Mouse (Mus musculus): ENCODE results near the gene Slc18a3. TPM values are rescaled to one million over a fixed set of nuclear protein-coding genes. Genes with fewer than 3 reads are reported as not detected.

The Slc18a3 gene
- polyA plus RNA-seq, 1 experiment from 2014 or later, result 3.8 TPM

DNA sequence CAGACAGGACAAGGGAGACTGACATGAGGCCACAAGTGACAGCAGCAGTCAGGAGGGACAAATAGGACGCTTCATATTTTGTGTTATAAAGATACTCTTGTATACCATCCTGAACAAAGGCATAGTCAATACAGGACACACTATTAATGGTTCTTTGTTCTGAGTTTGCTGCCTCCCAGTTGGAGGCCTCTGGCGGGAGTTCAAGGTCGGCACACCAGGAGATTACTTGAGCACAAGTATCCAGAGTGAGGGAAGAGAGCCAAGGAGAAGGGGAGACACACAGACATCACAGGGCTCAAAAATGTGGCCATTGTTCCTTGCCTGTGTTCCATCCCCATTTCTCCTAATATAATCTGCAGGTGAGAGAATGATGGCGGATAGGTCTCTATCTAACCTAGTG lies 42.6 kb upstream of the Slc18a3 start:
- Histone ChIP-seq H3K27ac (replicated peaks) (no peak overlapping the region), H3K27me3 (ENCODE audit: control insufficient read depth, insufficient read depth, low read length) (no peaks in the 10 kb centered on the region), H3K4me1 (replicated peaks; ENCODE audit: control insufficient read depth, insufficient read depth) (no peaks in the 10 kb centered on the region), H3K36me3 (ENCODE audit: control insufficient read depth, insufficient read depth, low read length) (no peaks in the 10 kb centered on the region), H3K9me3 (ENCODE audit: control insufficient read depth, low read length) (no peaks in the 10 kb centered on the region), H3K4me2 (replicated peaks; ENCODE audit: low read depth) (no peak overlapping the region), H3K4me3 (ENCODE audit: low read depth, low read length) (no peak overlapping the region), H3K9ac (ENCODE audit: low read length) (no peak overlapping the region)
- 85% methylated on average over 4 of the region's 4 CpGs for WGBS
- TF ChIP-seq CTCF (IDR thresholded peaks at IDR 0.05; ENCODE audit: low read depth) (no peak), EP300 (optimal IDR thresholded peaks at IDR 0.05) (no peak)
- ATAC-seq (ENCODE audit: low FRiP score, low TSS enrichment) (no peak), DNase-seq (ENCODE audit: low spot score) (no peak)

DNA sequence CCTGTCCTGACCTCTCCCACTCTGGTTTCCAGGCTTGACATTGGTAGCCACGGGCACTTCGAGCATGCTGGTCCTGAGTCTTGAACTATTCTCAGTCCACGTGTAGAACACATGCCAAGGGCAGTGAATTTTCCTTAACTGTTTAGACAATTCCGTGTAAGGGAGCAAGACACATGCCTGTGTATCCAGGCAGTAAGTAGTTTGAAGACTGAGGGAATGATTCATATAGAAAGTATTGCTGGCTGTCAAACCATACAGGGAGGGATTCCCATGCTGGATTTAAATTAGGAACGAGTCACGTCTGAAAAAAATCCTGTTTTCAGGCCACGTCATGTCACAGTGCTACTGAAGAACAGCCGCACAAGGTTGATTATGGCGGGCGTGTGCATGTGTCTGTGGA lies 41.7 kb upstream of the Slc18a3 start:
- Histone ChIP-seq H3K4me2 (replicated peaks; ENCODE audit: low read depth) (no peak overlapping the region), H3K36me3 (ENCODE audit: control insufficient read depth, insufficient read depth, low read length) (no peaks in the 10 kb centered on the region), H3K9me3 (ENCODE audit: control insufficient read depth, low read length) (no peaks in the 10 kb centered on the region), H3K4me3 (ENCODE audit: low read depth, low read length) (no peak overlapping the region), H3K9ac (ENCODE audit: low read length) (no peak overlapping the region), H3K4me1 (replicated peaks; ENCODE audit: control insufficient read depth, insufficient read depth) (no peaks in the 10 kb centered on the region), H3K27me3 (ENCODE audit: control insufficient read depth, insufficient read depth, low read length) (no peaks in the 10 kb centered on the region), H3K27ac (replicated peaks) (no peak overlapping the region)
- TF ChIP-seq EP300 (optimal IDR thresholded peaks at IDR 0.05) (no peak), CTCF (IDR thresholded peaks at IDR 0.05; ENCODE audit: low read depth) (no peak)
- 76% methylated on average over 10 of the region's 10 CpGs for WGBS
- DNase-seq (ENCODE audit: low spot score), result no peak
- ATAC-seq (ENCODE audit: low FRiP score, low TSS enrichment), result no peak

DNA sequence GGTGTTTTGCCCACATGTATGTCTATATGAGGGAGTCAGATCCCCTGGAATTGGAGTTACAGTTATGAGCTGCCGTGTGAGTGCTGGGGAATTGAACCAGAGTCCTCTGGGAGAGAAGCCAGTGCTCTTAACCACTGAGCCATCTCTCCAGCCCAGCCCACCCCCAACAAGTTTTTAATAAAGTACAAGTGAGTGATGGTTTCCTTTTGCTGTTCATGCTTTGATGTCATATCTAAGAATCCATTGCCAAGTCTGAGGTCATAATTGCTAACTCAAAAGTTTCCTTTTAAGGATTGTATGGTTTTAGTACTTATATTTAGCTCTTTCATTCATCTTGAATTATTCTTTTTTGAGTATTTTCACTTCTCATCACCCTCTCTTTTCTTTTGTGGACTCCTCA lies 39.2 kb upstream of the Slc18a3 start:
- ATAC-seq (ENCODE audit: low FRiP score, low TSS enrichment) (no peak), DNase-seq (ENCODE audit: low spot score) (no peak)
- 67% methylated on average over 1 of the region's 1 CpGs for WGBS
- Histone ChIP-seq H3K27me3 (ENCODE audit: control insufficient read depth, insufficient read depth, low read length) (no peaks in the 10 kb centered on the region), H3K4me3 (ENCODE audit: low read depth, low read length) (no peak overlapping the region), H3K4me2 (replicated peaks; ENCODE audit: low read depth) (no peak overlapping the region), H3K9ac (ENCODE audit: low read length) (no peak overlapping the region), H3K4me1 (replicated peaks; ENCODE audit: control insufficient read depth, insufficient read depth) (no peaks in the 10 kb centered on the region), H3K36me3 (ENCODE audit: control insufficient read depth, insufficient read depth, low read length) (no peaks in the 10 kb centered on the region), H3K9me3 (ENCODE audit: control insufficient read depth, low read length) (no peaks in the 10 kb centered on the region), H3K27ac (replicated peaks) (no peak overlapping the region)
- TF ChIP-seq CTCF (IDR thresholded peaks at IDR 0.05; ENCODE audit: low read depth) (no peak), EP300 (optimal IDR thresholded peaks at IDR 0.05) (no peak)

DNA sequence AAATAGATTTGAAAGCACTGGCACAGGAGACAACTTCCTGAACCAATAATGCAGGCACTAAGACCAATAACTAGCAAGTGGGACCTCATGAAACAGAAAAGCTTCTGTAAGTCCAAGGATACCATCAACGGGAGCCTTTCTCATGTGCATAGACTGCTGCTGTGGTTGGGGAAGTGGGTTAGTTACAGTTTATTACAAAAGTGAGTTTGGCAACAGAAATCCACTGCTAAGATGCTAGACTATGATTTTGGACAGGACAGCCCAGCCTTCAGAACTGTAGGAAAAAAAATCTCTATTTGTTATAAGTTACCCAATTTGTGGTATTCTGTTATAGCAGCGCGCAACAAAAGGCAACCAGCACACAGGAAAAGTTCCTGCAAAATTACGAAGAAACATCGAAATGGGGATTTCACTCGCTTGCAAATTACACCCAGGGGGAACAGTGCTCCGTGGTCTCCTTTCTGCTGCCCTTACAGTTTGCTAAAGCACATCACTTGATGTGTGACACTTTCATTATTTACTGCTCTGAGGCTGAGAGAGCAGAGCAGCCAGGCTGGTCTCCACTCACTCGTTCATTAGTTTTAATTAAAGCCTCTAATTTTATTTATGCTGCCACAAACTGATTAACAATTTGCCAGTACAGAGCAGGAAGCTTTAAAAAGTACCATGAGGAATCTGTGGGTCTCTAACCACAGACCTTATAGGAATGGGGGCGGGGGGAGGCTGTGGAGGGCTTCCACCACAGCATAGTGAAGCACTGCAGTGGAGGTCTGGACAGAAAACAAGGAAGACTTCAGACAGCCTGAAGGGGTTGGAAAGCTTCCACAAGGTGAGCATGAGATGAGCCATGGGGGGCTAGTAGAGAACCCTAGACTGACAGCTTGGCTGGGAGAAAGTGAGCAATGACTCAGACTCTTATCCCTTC lies 38.4 kb upstream of the Slc18a3 start:
- Histone ChIP-seq H3K4me3 (ENCODE audit: low read depth, low read length) (no peak overlapping the region), H3K9me3 (ENCODE audit: control insufficient read depth, low read length) (no peaks in the 10 kb centered on the region), H3K4me2 (replicated peaks; ENCODE audit: low read depth) (no peak overlapping the region), H3K36me3 (ENCODE audit: control insufficient read depth, insufficient read depth, low read length) (no peaks in the 10 kb centered on the region), H3K27ac (replicated peaks) (no peak overlapping the region), H3K9ac (ENCODE audit: low read length) (no peak overlapping the region), H3K4me1 (replicated peaks; ENCODE audit: control insufficient read depth, insufficient read depth) (no peaks in the 10 kb centered on the region), H3K27me3 (ENCODE audit: control insufficient read depth, insufficient read depth, low read length) (no peaks in the 10 kb centered on the region)
- TF ChIP-seq EP300 (optimal IDR thresholded peaks at IDR 0.05) (no peak), CTCF (IDR thresholded peaks at IDR 0.05; ENCODE audit: low read depth) (no peak)
- ATAC-seq (ENCODE audit: low FRiP score, low TSS enrichment), result no peak
- 76% methylated on average over 9 of the region's 9 CpGs for WGBS
- no peak for DNase-seq (ENCODE audit: low spot score)

DNA sequence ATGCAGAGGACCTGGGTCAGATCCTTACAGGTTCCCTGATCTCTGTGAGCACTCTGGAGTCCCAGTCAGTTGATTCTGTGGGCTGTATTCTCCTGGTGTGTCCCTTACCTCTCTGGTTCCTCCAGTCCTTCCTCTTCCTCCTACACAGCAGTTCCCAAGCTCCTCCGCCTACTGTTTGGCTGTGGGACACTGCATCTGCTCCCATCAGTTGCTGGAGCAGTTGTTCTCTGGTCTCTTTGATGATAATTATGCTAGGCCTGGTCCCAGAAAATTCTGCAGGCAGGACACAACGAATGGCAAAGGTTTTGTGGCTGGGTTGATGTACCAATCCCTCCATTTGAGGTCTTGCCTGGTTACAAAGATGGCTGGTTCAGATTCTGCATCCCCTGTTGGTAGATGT lies 36.7 kb upstream of the Slc18a3 start:
- no peaks in the 10 kb centered on the region for H3K27me3 ChIP-seq (ENCODE audit: control insufficient read depth, insufficient read depth, low read length)
- WGBS, result 67% methylated on average over 2 of the region's 2 CpGs
- H3K4me1 ChIP-seq (replicated peaks; ENCODE audit: control insufficient read depth, insufficient read depth), result no peaks in the 10 kb centered on the region
- H3K36me3 ChIP-seq (ENCODE audit: control insufficient read depth, insufficient read depth, low read length), result no peaks in the 10 kb centered on the region
- no peak overlapping the region for H3K4me2 ChIP-seq (replicated peaks; ENCODE audit: low read depth)
- H3K27ac ChIP-seq (replicated peaks), result no peak overlapping the region
- no peak for DNase-seq (ENCODE audit: low spot score)
- TF ChIP-seq CTCF (IDR thresholded peaks at IDR 0.05; ENCODE audit: low read depth) (no peak), EP300 (optimal IDR thresholded peaks at IDR 0.05) (no peak)
- no peaks in the 10 kb centered on the region for H3K9me3 ChIP-seq (ENCODE audit: control insufficient read depth, low read length)
- no peak for ATAC-seq (ENCODE audit: low FRiP score, low TSS enrichment)
- H3K9ac ChIP-seq (ENCODE audit: low read length), result no peak overlapping the region
- H3K4me3 ChIP-seq (ENCODE audit: low read depth, low read length), result no peak overlapping the region

DNA sequence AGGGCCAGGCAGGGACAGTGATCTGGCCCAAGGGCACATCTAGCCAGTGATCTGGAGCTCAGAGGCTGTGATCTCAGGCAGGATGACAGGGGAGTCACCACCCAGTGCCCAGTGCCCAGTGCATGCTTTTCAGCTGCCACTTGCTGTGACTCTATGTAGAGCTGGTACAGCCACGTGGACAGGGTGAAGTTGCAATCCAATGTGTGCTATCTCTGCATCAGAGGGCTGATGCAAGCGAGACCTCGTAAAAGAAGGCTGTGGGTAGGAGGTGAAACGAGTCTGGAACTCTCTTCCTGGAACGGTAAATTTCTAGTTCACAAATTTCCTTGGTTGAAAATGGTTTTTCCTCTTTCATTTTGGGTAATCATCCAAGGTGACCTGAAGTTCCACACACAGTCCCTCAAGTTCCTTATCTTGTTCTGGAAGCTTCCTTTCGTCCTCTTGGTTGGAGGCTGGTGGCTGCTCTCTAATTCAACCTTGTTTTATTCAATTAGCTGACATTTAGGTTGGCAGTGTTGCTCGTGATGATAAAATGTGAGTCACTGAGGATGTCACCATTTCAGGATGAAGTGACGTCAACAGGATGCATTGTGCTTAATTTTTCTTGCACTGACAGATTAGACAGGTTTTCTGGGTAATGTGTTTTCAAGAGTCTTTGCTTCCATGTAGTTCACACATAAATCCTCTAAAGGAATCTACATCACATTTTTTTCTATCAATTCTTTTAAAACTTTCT lies 31.6 kb upstream of the Slc18a3 start:
- Histone ChIP-seq H3K27me3 (ENCODE audit: control insufficient read depth, insufficient read depth, low read length) (no peaks in the 10 kb centered on the region), H3K36me3 (ENCODE audit: control insufficient read depth, insufficient read depth, low read length) (no peaks in the 10 kb centered on the region), H3K4me2 (replicated peaks; ENCODE audit: low read depth) (no peak overlapping the region), H3K9me3 (ENCODE audit: control insufficient read depth, low read length) (no peaks in the 10 kb centered on the region), H3K9ac (ENCODE audit: low read length) (no peak overlapping the region), H3K27ac (replicated peaks) (no peak overlapping the region), H3K4me1 (replicated peaks; ENCODE audit: control insufficient read depth, insufficient read depth) (no peaks in the 10 kb centered on the region), H3K4me3 (ENCODE audit: low read depth, low read length) (no peak overlapping the region)
- no peak for DNase-seq (ENCODE audit: low spot score)
- no peak for ATAC-seq (ENCODE audit: low FRiP score, low TSS enrichment)
- WGBS, result 69% methylated on average over 8 of the region's 8 CpGs
- TF ChIP-seq CTCF (IDR thresholded peaks at IDR 0.05; ENCODE audit: low read depth) (no peak), EP300 (optimal IDR thresholded peaks at IDR 0.05) (no peak)
